Mouse (Mus musculus) bone marrow macrophage, adult 2 months (primary cell): ENCODE measurements around the gene Tekt1.

Source experiments
- CTCF ChIP-seq: IDR thresholded peaks from 2 replicates; pipeline ENCODE4 v1.5.1; 2012; ENCODE audit warnings: low read depth, mild to moderate bottlenecking, low read length, moderate library complexity
- POLR2A ChIP-seq: IDR thresholded peaks from 2 replicates; pipeline ENCODE4 v1.6.1; 2012; ENCODE audit warnings: mild to moderate bottlenecking, low read depth, low read length, borderline replicate concordance

DNA sequence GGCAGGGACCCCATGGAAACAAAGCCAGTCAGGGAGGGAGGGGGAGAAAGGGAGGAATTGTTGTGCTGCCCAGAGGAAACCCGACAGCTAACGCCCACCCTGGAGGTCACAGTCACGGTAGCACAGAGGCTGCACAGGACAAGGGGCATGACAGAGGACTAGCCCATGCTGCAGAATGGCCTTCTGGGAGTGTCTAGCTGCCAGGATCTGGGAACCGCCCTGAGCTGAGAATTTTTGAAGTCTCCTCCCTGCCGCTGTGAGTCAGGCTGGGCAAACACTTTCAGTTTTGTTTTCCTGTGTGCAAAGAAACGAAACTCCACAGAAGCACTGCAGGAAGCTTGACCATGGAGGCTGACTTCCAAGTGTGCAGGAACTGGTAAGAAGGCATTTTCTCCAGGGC, 60.9 kb downstream of the Tekt1 start, which contains the start of gene Xaf1:
- TF ChIP-seq CTCF (no peak), POLR2A (no peak)
